Mouse (Mus musculus): Measurements from ENCODE around the gene Prss40. TPM values are rescaled to one million over a fixed set of nuclear protein-coding genes. Genes with fewer than 3 reads are reported as not detected.
A peak's percentile ranks its signal among the peaks of the same experiment; 100 is the strongest.

Prss40 gene
- polyA plus RNA-seq, 1 experiment from 2014 or later, result 0.25 TPM

DNA sequence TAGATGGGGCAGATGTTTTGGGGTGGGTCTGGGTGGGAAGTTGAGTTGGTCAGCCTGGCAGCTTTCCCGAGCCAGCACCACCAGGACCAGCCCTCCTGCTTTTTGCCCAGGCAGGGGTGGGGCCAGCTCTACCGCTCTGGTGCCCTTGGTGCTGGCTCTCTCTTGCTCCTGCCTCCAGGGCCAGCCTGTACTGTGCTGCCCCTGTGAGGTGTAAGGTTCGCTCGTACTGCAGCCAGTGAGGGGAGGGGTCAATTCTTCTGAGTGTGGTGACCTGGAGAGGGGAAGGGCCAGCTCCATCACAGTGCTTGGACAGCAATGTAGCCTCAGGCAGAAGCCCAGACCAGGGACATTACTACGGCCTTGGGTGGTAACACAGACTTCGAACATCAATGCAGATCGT lies 55.4 kb downstream of the Prss40 start:
- Histone ChIP-seq H3K9me3 (replicated peaks; ENCODE audit: control insufficient read depth, low read length, poor library complexity, severe bottlenecking) (no peaks in the 10 kb centered on the region), H3K4me1 (ENCODE audit: control insufficient read depth, insufficient read depth, low read length) (peaks cover 1% of the 10 kb centered on the region; the same call in 1 of the 2 replicates), H3K27me3 (ENCODE audit: control insufficient read depth, insufficient read depth, low read depth, low read length) (no peaks in the 10 kb centered on the region), H3K36me3 (ENCODE audit: control insufficient read depth, insufficient read depth, low read length) (no peaks in the 10 kb centered on the region), H3K9ac (ENCODE audit: low read depth, low read length) (no peak overlapping the region), H3K27ac (ENCODE audit: low read length) (no peak overlapping the region), H3K4me2 (ENCODE audit: low read length) (no peak overlapping the region), H3K4me3 (ENCODE audit: low read depth, low read length) (no peak overlapping the region)
- 72% methylated on average over 7 of the region's 7 CpGs for WGBS
- 0 out of 2 replicates have a peak, but pooled peaks have one; percentile 25 for ATAC-seq

GRCm38 (mm10) chr1:34502991-34503390 lies 57.8 kb downstream of the Prss40 start:
- Histone ChIP-seq H3K9me3 (replicated peaks; ENCODE audit: control insufficient read depth, low read length, poor library complexity, severe bottlenecking) (no peaks in the 10 kb centered on the region), H3K4me2 (ENCODE audit: low read length) (no peak overlapping the region), H3K27ac (ENCODE audit: low read length) (no peak overlapping the region), H3K36me3 (ENCODE audit: control insufficient read depth, insufficient read depth, low read length) (no peaks in the 10 kb centered on the region), H3K27me3 (ENCODE audit: control insufficient read depth, insufficient read depth, low read depth, low read length) (no peaks in the 10 kb centered on the region), H3K9ac (ENCODE audit: low read depth, low read length) (no peak overlapping the region), H3K4me3 (ENCODE audit: low read depth, low read length) (no peak overlapping the region), H3K4me1 (ENCODE audit: control insufficient read depth, insufficient read depth, low read length) (no peaks in the 10 kb centered on the region)
- ATAC-seq, result no peak
- WGBS, result 31% methylated on average over 3 of the region's 3 CpGs

Other genes starting within 250 kb of the Prss40 start
- 65.2 and 66.8 TPM in 2 replicates for gene Ccdc115, start 121.3 kb downstream of the Prss40 start, polyA plus RNA-seq (2015; fragmentation: Nextera tagmentation; extraction: Ambion mirVana)
- 49.3 and 52.2 TPM in 2 replicates for gene Imp4, start 121.1 kb downstream of the Prss40 start, polyA plus RNA-seq (2015; fragmentation: Nextera tagmentation; extraction: Ambion mirVana)
- gene Ptpn18, start 101.2 kb downstream of the Prss40 start, polyA plus RNA-seq (2015; fragmentation: Nextera tagmentation; extraction: Ambion mirVana), result 2.9 and 3.4 TPM in 2 replicates
- not detected in 2 replicates for gene Prss39, start 62.5 kb downstream of the Prss40 start, polyA plus RNA-seq (2015; fragmentation: Nextera tagmentation; extraction: Ambion mirVana)
- gene Cfc1, start 25.3 kb downstream of the Prss40 start, polyA plus RNA-seq (2015; fragmentation: Nextera tagmentation; extraction: Ambion mirVana), result 0.60 TPM in 1 of 2 replicates, not detected in the other
- 36.9 and 38.1 TPM in 2 replicates for gene Amer3, start 18.7 kb upstream of the Prss40 start, polyA plus RNA-seq (2015; fragmentation: Nextera tagmentation; extraction: Ambion mirVana)

Data from midbrain, embryonic 16.5 days (tissue).